Mouse (Mus musculus) MEL (cell line): ENCODE measurements around the gene Cmss1. TPM values are rescaled to one million over a fixed set of nuclear protein-coding genes. Genes with fewer than 3 reads are reported as not detected.

ENCODE experiments used
- DNase-seq: peaks from one replicate; pipeline ENCODE4 v3.0.0; 2011; ENCODE audit warnings: low read depth, low spot score
- H3K27ac ChIP-seq: 2 replicates; pipeline ENCODE4 v1.5.1; 2012; ENCODE audit warnings: low read depth, mild to moderate bottlenecking, control low read depth, low read length, moderate library complexity; ENCODE audit not compliant: control insufficient read depth
- H3K27me3 ChIP-seq, 2 experiments: fragments of 150-350 bp in 1 of 2; sonication (generic) in 1 of 2; 2 replicates each; pipeline ENCODE4 v1.6.1; 2012; ENCODE audit warnings: low read length in 2 of 2, mild to moderate bottlenecking in 2 of 2, improper control_type of control experiment in 1 of 2, moderate library complexity in 1 of 2; ENCODE audit not compliant: insufficient read depth in 2 of 2, control insufficient read depth in 1 of 2
- H3K36me3 ChIP-seq, 2 experiments: 2 replicates each; pipeline ENCODE4 v1.6.1; 2012 to 2014; ENCODE audit warnings: low read length in 2 of 2, improper control_type of control experiment in 1 of 2, inconsistent platforms in 1 of 2, mild to moderate bottlenecking in 1 of 2; ENCODE audit not compliant: insufficient read depth in 2 of 2, control insufficient read depth in 1 of 2
- H3K4me1 ChIP-seq, 2 experiments: fragments of 150-350 bp in 1 of 2; sonication (generic) in 1 of 2; 2 replicates each; pipeline ENCODE4 v1.6.1; 2012; ENCODE audit warnings: low read length in 2 of 2, improper control_type of control experiment in 1 of 2, mild to moderate bottlenecking in 1 of 2; ENCODE audit not compliant: insufficient read depth in 2 of 2, control insufficient read depth in 1 of 2
- H3K4me3 ChIP-seq, 2 experiments: fragments of 150-350 bp in 1 of 2; sonication (generic) in 1 of 2; 2 replicates each; pipeline ENCODE4 v1.5.1; 2012; ENCODE audit warnings: low read depth in 2 of 2, low read length in 2 of 2, mild to moderate bottlenecking in 2 of 2, moderate library complexity in 2 of 2, control low read depth in 1 of 2, improper control_type of control experiment in 1 of 2; ENCODE audit not compliant: control insufficient read depth in 1 of 2, insufficient read depth in 1 of 2
- H3K79me2 ChIP-seq: 2 replicates; pipeline ENCODE4 v1.6.1; 2012; ENCODE audit warnings: mild to moderate bottlenecking, low read length, moderate library complexity; ENCODE audit not compliant: control insufficient read depth, poor library complexity, insufficient read depth
- H3K9ac ChIP-seq: 2 replicates; pipeline ENCODE4 v1.6.1; 2012; ENCODE audit warnings: low read depth, mild to moderate bottlenecking, control low read depth, low read length, moderate library complexity; ENCODE audit not compliant: control insufficient read depth, poor library complexity, severe bottlenecking
- H3K9me3 ChIP-seq: fragments of 150-350 bp; sonication (generic); replicated peaks from 2 replicates; pipeline ENCODE4 v1.6.1; 2012; ENCODE audit warnings: mild to moderate bottlenecking, low read length, improper control_type of control experiment, moderate library complexity; ENCODE audit not compliant: insufficient read depth
- BHLHE40 ChIP-seq: IDR thresholded peaks from 2 replicates; pipeline ENCODE4 v1.6.1; 2012; ENCODE audit warnings: low read depth, mild to moderate bottlenecking, inconsistent platforms, low read length, improper control_type of control experiment, borderline replicate concordance
- CHD2 ChIP-seq: IDR thresholded peaks from 2 replicates; pipeline ENCODE4 v1.6.1; 2011; ENCODE audit warnings: low read length, improper control_type of control experiment
- CTCF ChIP-seq, 3 experiments: IDR thresholded peaks in 2 of 3; conservative IDR thresholded peaks in 1 of 3; 2 replicates each; pipeline ENCODE4 v1.5.1; 2011 to 2012; ENCODE audit warnings: low read length in 3 of 3, low read depth in 2 of 3, mild to moderate bottlenecking in 2 of 3, improper control_type of control experiment in 1 of 3, inconsistent platforms in 1 of 3, mixed read lengths in 1 of 3, moderate library complexity in 1 of 3; ENCODE audit not compliant: control insufficient read depth in 1 of 3, insufficient read depth in 1 of 3, poor library complexity in 1 of 3, severe bottlenecking in 1 of 3
- ELF1 ChIP-seq: IDR thresholded peaks from 2 replicates; pipeline ENCODE4 v1.6.1; 2014; ENCODE audit warnings: low read depth, mild to moderate bottlenecking, inconsistent platforms, low read length, improper control_type of control experiment, moderate library complexity
- EP300 ChIP-seq, 2 experiments: IDR thresholded peaks; 2 replicates each; pipeline ENCODE4 v1.6.1; 2011; ENCODE audit warnings: improper control_type of control experiment in 2 of 2, low read length in 2 of 2, low read depth in 1 of 2, mild to moderate bottlenecking in 1 of 2
- ETS1 ChIP-seq: IDR thresholded peaks from 2 replicates; pipeline ENCODE4 v1.6.1; 2012; ENCODE audit warnings: low read depth, mild to moderate bottlenecking, inconsistent platforms, low read length, improper control_type of control experiment, moderate library complexity
- GATA1 ChIP-seq: IDR thresholded peaks from 2 replicates; pipeline ENCODE4 v1.6.1; 2011; ENCODE audit warnings: low read depth, low read length, improper control_type of control experiment
- KAT2A ChIP-seq: conservative IDR thresholded peaks from 2 replicates; pipeline ENCODE4 v1.6.1; 2012; ENCODE audit warnings: low read depth, low read length, improper control_type of control experiment, inconsistent platforms
- MAZ ChIP-seq: IDR thresholded peaks from 2 replicates; pipeline ENCODE4 v1.6.1; 2012; ENCODE audit warnings: low read depth, mild to moderate bottlenecking, inconsistent platforms, low read length, improper control_type of control experiment
- MEF2A ChIP-seq: IDR thresholded peaks from 2 replicates; pipeline ENCODE4 v1.6.1; 2014; ENCODE audit warnings: low read depth, mild to moderate bottlenecking, inconsistent platforms, low read length, improper control_type of control experiment; ENCODE audit not compliant: poor library complexity, insufficient replicate concordance, severe bottlenecking; ENCODE audit errors: extremely low read depth
- MXI1 ChIP-seq: IDR thresholded peaks from 2 replicates; pipeline ENCODE4 v1.6.1; 2011; ENCODE audit warnings: mild to moderate bottlenecking, low read depth, low read length, improper control_type of control experiment
- POLR2A ChIP-seq, 2 experiments: IDR thresholded peaks; 2 replicates each; pipeline ENCODE4 v1.6.1; 2011 to 2012; ENCODE audit warnings: low read length in 2 of 2, mild to moderate bottlenecking in 2 of 2, control low read depth in 1 of 2, improper control_type of control experiment in 1 of 2, low read depth in 1 of 2, moderate library complexity in 1 of 2; ENCODE audit not compliant: control insufficient read depth in 1 of 2, insufficient read depth in 1 of 2, poor library complexity in 1 of 2
- POLR2AphosphoS5 ChIP-seq: IDR thresholded peaks from 2 replicates; pipeline ENCODE4 v1.6.1; 2012; ENCODE audit warnings: low read depth, borderline replicate concordance, mild to moderate bottlenecking, inconsistent platforms, low read length, moderate library complexity, mixed read lengths
- RCOR1 ChIP-seq: IDR thresholded peaks from 2 replicates; pipeline ENCODE4 v1.6.1; 2012; ENCODE audit warnings: low read depth, mild to moderate bottlenecking, inconsistent platforms, low read length, improper control_type of control experiment
- SMC3 ChIP-seq: IDR thresholded peaks from 2 replicates; pipeline ENCODE4 v1.6.1; 2011; ENCODE audit warnings: low read depth, low read length, improper control_type of control experiment
- TAL1 ChIP-seq: IDR thresholded peaks from 2 replicates; pipeline ENCODE4 v1.6.1; 2012; ENCODE audit warnings: mild to moderate bottlenecking, inconsistent platforms, low read length, moderate library complexity, mixed read lengths
- TBP ChIP-seq: IDR thresholded peaks from 2 replicates; pipeline ENCODE4 v1.8.0; 2011; ENCODE audit warnings: low read depth, low read length, improper control_type of control experiment
- TCF12 ChIP-seq: IDR thresholded peaks from 2 replicates; pipeline ENCODE4 v1.6.1; 2014; ENCODE audit warnings: low read depth, mild to moderate bottlenecking, inconsistent platforms, low read length, improper control_type of control experiment, moderate library complexity
- USF1 ChIP-seq: IDR thresholded peaks from 2 replicates; pipeline ENCODE4 v1.6.1; 2014; ENCODE audit warnings: low read depth, mild to moderate bottlenecking, inconsistent platforms, low read length, improper control_type of control experiment, moderate library complexity
- polyA plus RNA-seq, 2 experiments: library from polyadenylated mRNA; stranded (reverse) in 1 of 2; unstranded in 1 of 2; fragments of >175 nt in 1 of 2; fragments of >200 nt in 1 of 2; gene quantifications; 2 replicates each; pipeline versions ENCODE4 v1.2.1 to v1.2.4; 2012; ENCODE audit warnings: low replicate concordance in 2 of 2, low read depth in 1 of 2; ENCODE audit not compliant: insufficient read length in 2 of 2, insufficient read depth in 1 of 2, missing spikeins in 1 of 2
- total RNA-seq: library from RNA; depleted of rRNA; stranded (reverse); fragments of 300-350 nt; gene quantifications from 2 replicates; pipeline ENCODE4 v1.2.3, GENCODE M21; 2012

Gene Cmss1
- total and polyA plus RNA-seq, 3 experiments: 80.9 to 94.7 TPM; not detected in 1

GRCm38 (mm10) chr16:57479776-57480175, 126.9 kb downstream of the Cmss1 start:
- TF ChIP-seq EP300 (IDR thresholded peaks at IDR 0.05; ENCODE audit: low read depth in 1 of 2, low read length in 2 of 2) (peak in 1 of 2 experiments; percentile 59; a peak in 3 of 4 replicates), TAL1 (peak; percentile 52), USF1 (no peak), BHLHE40 (no peak), RCOR1 (peak; percentile 21; the same call in 1 of the 2 replicates), GATA1 (peak; percentile 36; the same call in 1 of the 2 replicates)
- TF ChIP-seq, all 39 proteins: peak for 4
- H3K79me2 ChIP-seq: peaks cover 2% of the 10 kb centered on the region; the same call in 1 of the 2 replicates
- peak; percentile 71 for DNase-seq

GRCm38 (mm10) chr16:57478451-57478850, 128.2 kb downstream of the Cmss1 start:
- Histone ChIP-seq H3K27ac (no peak overlapping the region), H3K79me2 (no peaks in the 10 kb centered on the region; the same call in 1 of the 2 replicates), H3K4me1 (peaks cover 11 to 18% of the 10 kb centered on the region in 2 experiments), H3K9ac (no peak overlapping the region), H3K4me3 (no peak overlapping the region), H3K36me3 (peaks cover 0 to 22% of the 10 kb centered on the region in 2 experiments; a peak in 2 of 4 replicates), H3K27me3 (no peaks in the 10 kb centered on the region), H3K9me3 (no peaks in the 10 kb centered on the region)
- no peak for TF ChIP-seq POLR2AphosphoS5
- TF ChIP-seq MEF2A: no peak
- no peak for TF ChIP-seq CTCF (IDR thresholded peaks at IDR 0.05 in 2 of 3, conservative IDR thresholded peaks at IDR 0.05 in 1 of 3; ENCODE audit: control insufficient read depth in 1 of 3, insufficient read depth in 1 of 3, low read depth in 2 of 3, low read length in 3 of 3, poor library complexity in 1 of 3, severe bottlenecking in 1 of 3)
- TF ChIP-seq CHD2: no peak
- no peak for TF ChIP-seq TCF12
- no peak for TF ChIP-seq KAT2A
- no peak for TF ChIP-seq POLR2A (IDR thresholded peaks at IDR 0.05; ENCODE audit: control insufficient read depth in 1 of 2, insufficient read depth in 1 of 2, low read depth in 1 of 2, low read length in 2 of 2, poor library complexity in 1 of 2)
- TF ChIP-seq MXI1: no peak
- TF ChIP-seq TBP: no peak
- TF ChIP-seq ETS1: no peak
- TF ChIP-seq TAL1: no peak
- no peak for TF ChIP-seq ELF1
- no peak for TF ChIP-seq USF1
- TF ChIP-seq MAZ: no peak
- TF ChIP-seq SMC3: no peak
- DNase-seq: no peak

More at GRCm38 (mm10) chr16:57479776-57480175, 126.9 kb downstream of the Cmss1 start:
- peaks cover 13 to 23% of the 10 kb centered on the region in 2 experiments for H3K4me1 ChIP-seq
- H3K27me3 ChIP-seq: no peaks in the 10 kb centered on the region
- peaks cover 0 to 30% of the 10 kb centered on the region in 2 experiments; a peak in 2 of 4 replicates for H3K36me3 ChIP-seq
- no peak overlapping the region for H3K27ac ChIP-seq
- H3K9ac ChIP-seq: no peak overlapping the region
- no peaks in the 10 kb centered on the region for H3K9me3 ChIP-seq
- no peak overlapping the region for H3K4me3 ChIP-seq
